9 mouse cellular contexts compared by ENCODE assay signal in the genomic region with DNA sequence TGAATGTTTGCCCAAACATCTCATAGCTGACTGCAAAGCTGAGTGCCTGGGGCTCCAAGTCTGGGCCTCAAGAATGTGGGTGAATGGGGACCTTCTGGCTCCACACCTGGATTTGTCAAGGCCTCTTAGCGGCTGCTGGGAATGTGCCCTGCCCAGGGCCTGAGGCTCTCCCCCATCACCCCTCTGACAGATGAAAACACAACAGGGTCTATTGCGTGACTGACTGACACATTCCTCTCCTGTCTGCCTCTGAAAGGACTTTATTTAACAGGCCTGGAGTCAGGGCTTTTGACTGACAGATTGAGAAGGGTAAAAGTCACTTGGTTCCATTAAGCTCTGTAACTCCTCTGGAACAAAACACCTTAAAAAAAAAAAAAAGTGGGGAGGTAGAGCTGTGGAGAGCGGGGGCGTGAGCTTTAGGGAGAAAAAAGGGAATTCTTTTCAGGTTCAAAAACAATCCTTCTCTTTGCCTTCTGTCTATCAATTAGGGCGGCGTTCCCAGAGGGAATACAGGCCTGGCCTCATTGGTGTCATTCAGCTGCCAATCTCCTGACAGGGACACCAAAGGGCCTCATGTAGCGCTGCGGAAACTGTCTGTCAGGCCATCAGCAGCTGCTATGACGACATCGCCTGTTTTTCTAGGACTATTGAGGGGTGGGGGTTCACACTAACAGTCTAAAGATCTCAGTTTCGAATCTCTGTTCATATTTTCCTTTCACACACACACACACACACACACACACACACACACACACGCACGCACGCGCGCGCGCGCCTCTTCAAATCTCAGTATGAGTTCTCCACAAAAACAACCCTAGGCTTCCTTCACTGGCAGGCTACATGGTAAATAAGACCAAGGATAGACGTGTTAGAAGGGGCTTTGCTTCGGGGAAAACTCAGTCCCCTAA.
A peak's percentile ranks its signal among the peaks of the same experiment; 100 is the strongest.
DNase-seq lines count a peak whose midpoint lies in the region; ATAC-seq lines count a peak whose summit lies in the region.
"Had no signal": no experiment of that assay in that cellular context is flagged by ENCODE, and none has a peak within 500 bp of the region (broad histone marks: within the 10 kb centered on the region; RNA-seq: fewer than 3 reads in every experiment).

No protein-coding gene starts in this region.

- 6% methylated on average over 21 of the region's 21 CpGs for WGBS in forebrain, embryonic 16.5 days

- no peak overlapping the region for H3K4me3 ChIP-seq in forebrain, embryonic 16.5 days (replicated peaks; ENCODE audit: low read length)

- ATAC-seq in forebrain, embryonic 16.5 days: peak; percentile 87
- no peak for ATAC-seq in activated CD4-positive, CD25-positive, alpha-beta regulatory T cell, adult 4 months
- no peak for ATAC-seq in cerebellum, adult (ENCODE audit: insufficient number of reproducible peaks, low FRiP score, low TSS enrichment)

- DNase-seq in heart, adult 11 months: peak; percentile 87
- no peak for DNase-seq in heart, adult 8-10 months (ENCODE audit: low spot score)
- DNase-seq in Muller cell, postnatal 12 days (ENCODE audit: inconsistent ontology term): peak; percentile 64
- peak; percentile 26 for DNase-seq in lung, postnatal 14 days
- no peak for DNase-seq in urinary bladder, postnatal 4 days (ENCODE audit: low spot score in 2 of 2)
- DNase-seq: cerebellum, postnatal 25 days had no signal

- peaks cover 30% of the 10 kb centered on the region for H3K4me1 ChIP-seq in forebrain, embryonic 16.5 days (replicated peaks; ENCODE audit: control insufficient read depth, insufficient read depth, low read length)

- H3K36me3 ChIP-seq in forebrain, embryonic 16.5 days (ENCODE audit: control insufficient read depth, insufficient read depth): no peaks in the 10 kb centered on the region

- H3K27ac ChIP-seq in forebrain, embryonic 16.5 days (ENCODE audit: low read length): peak overlapping the region; percentile 85

- H3K9me3 ChIP-seq in forebrain, embryonic 16.5 days (ENCODE audit: control insufficient read depth, low read length): no peaks in the 10 kb centered on the region

- H3K27me3 ChIP-seq in forebrain, embryonic 16.5 days (replicated peaks; ENCODE audit: control insufficient read depth, insufficient read depth, low read length): no peaks in the 10 kb centered on the region

- no peak overlapping the region; the same call in 1 of the 2 replicates for H3K9ac ChIP-seq in forebrain, embryonic 16.5 days (replicated peaks; ENCODE audit: low read depth, low read length)

- H3K4me2 ChIP-seq in forebrain, embryonic 16.5 days (ENCODE audit: low read length): no peak overlapping the region; the same call in 1 of the 2 replicates

Comparison
In these comparisons a context has a peak if more than half of its experiments do, and no peak if none do; other contexts are left out.
1. DNase-seq: peak in heart, adult 11 months (single experiment), Muller cell, postnatal 12 days (single experiment) and lung, postnatal 14 days (single experiment); none in heart, adult 8-10 months (single experiment) and urinary bladder, postnatal 4 days (0 of 2).